Mouse (Mus musculus): ENCODE data around the gene Gm28038. TPM values are rescaled to one million over a fixed set of nuclear protein-coding genes. Genes with fewer than 3 reads are reported as not detected.

Gene Gm28038
- total and polyA plus RNA-seq, 3 experiments, result not detected

DNA sequence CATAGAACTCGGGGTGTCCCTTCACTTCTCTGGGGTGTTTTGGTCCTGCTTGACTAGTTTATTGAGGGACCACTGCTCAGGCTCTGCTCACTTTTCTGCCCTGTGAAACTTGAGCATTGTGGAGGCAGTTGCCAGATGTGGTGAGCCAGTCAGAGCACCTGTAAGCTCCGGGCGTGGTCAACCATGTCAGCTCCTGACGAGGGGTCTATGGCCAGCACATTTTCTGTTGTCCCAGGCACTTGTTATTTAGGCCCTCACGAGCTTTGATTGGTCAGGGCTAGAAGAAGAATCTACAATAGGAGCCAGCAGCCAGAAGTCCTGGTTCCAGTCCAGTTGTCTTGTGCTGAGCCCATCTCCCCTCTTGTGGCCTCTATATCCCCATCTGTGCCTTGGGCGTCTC lies 17.0 kb upstream of the Gm28038 start:
- TF ChIP-seq RCOR1 (IDR thresholded peaks at IDR 0.05; ENCODE audit: low read depth, low read length), result no peak
- no peak for TF ChIP-seq JUND (IDR thresholded peaks at IDR 0.05; ENCODE audit: low read depth, low read length)
- no peak for TF ChIP-seq SMC3 (IDR thresholded peaks at IDR 0.05; ENCODE audit: low read depth, low read length)
- no peak for TF ChIP-seq ETS1 (IDR thresholded peaks at IDR 0.05; ENCODE audit: low read depth, low read length)
- no peak for TF ChIP-seq MYC (IDR thresholded peaks at IDR 0.05; ENCODE audit: low read depth, low read length)
- TF ChIP-seq POLR2A (IDR thresholded peaks at IDR 0.05; ENCODE audit: control insufficient read depth in 1 of 2, insufficient read depth in 1 of 2, low read depth in 1 of 2, low read length in 2 of 2, poor library complexity in 1 of 2), result no peak
- TF ChIP-seq MXI1 (IDR thresholded peaks at IDR 0.05; ENCODE audit: low read depth, low read length), result no peak
- no peak for TF ChIP-seq ZKSCAN1 (IDR thresholded peaks at IDR 0.05; ENCODE audit: low read depth, low read length)
- no peak for TF ChIP-seq CHD2 (IDR thresholded peaks at IDR 0.05; ENCODE audit: low read length)
- no peak for TF ChIP-seq UBTF (IDR thresholded peaks at IDR 0.05; ENCODE audit: borderline replicate concordance, insufficient read depth, low read depth, low read length)
- no peak for TF ChIP-seq POLR2AphosphoS2 (IDR thresholded peaks at IDR 0.05; ENCODE audit: low read length)
- TF ChIP-seq ZNF384 (IDR thresholded peaks at IDR 0.05; ENCODE audit: low read depth, low read length), result no peak
- TF ChIP-seq SIN3A (IDR thresholded peaks at IDR 0.05; ENCODE audit: low read length), result no peak
- TF ChIP-seq CHD1 (IDR thresholded peaks at IDR 0.05; ENCODE audit: low read depth, low read length), result no peak
- no peak for TF ChIP-seq CTCF (IDR thresholded peaks at IDR 0.05 in 2 of 3, conservative IDR thresholded peaks at IDR 0.05 in 1 of 3; ENCODE audit: control insufficient read depth in 1 of 3, insufficient read depth in 1 of 3, low read depth in 2 of 3, low read length in 3 of 3, poor library complexity in 1 of 3, severe bottlenecking in 1 of 3)
- TF ChIP-seq GABPA (IDR thresholded peaks at IDR 0.05; ENCODE audit: low read depth, low read length), result no peak
- TF ChIP-seq ZC3H11A (IDR thresholded peaks at IDR 0.05; ENCODE audit: low read depth, low read length), result no peak
- no peak for TF ChIP-seq MYB (IDR thresholded peaks at IDR 0.05; ENCODE audit: low read depth, low read length)
- H3K79me2 ChIP-seq (ENCODE audit: control insufficient read depth, insufficient read depth, low read length, poor library complexity), result no peaks in the 10 kb centered on the region; the same call in 1 of the 2 replicates
- H3K36me3 ChIP-seq (ENCODE audit: control insufficient read depth in 1 of 2, insufficient read depth in 2 of 2, low read length in 2 of 2), result peaks cover 0 to 20% of the 10 kb centered on the region in 2 experiments; a peak in 3 of 4 replicates
- H3K4me3 ChIP-seq (ENCODE audit: control insufficient read depth in 1 of 2, insufficient read depth in 1 of 2, low read depth in 2 of 2, low read length in 2 of 2), result no peak overlapping the region
- peaks cover 19 to 25% of the 10 kb centered on the region in 2 experiments for H3K4me1 ChIP-seq (ENCODE audit: control insufficient read depth in 1 of 2, insufficient read depth in 2 of 2, low read length in 2 of 2)
- H3K9ac ChIP-seq (ENCODE audit: control insufficient read depth, low read depth, low read length, poor library complexity, severe bottlenecking), result no peak overlapping the region
- no peaks in the 10 kb centered on the region for H3K27me3 ChIP-seq (ENCODE audit: control insufficient read depth in 1 of 2, insufficient read depth in 2 of 2, low read length in 2 of 2)
- H3K9me3 ChIP-seq (replicated peaks; ENCODE audit: insufficient read depth, low read length), result no peaks in the 10 kb centered on the region
- H3K27ac ChIP-seq (ENCODE audit: control insufficient read depth, low read depth, low read length), result no peak overlapping the region
- no peak for DNase-seq (ENCODE audit: low read depth, low spot score)

DNA sequence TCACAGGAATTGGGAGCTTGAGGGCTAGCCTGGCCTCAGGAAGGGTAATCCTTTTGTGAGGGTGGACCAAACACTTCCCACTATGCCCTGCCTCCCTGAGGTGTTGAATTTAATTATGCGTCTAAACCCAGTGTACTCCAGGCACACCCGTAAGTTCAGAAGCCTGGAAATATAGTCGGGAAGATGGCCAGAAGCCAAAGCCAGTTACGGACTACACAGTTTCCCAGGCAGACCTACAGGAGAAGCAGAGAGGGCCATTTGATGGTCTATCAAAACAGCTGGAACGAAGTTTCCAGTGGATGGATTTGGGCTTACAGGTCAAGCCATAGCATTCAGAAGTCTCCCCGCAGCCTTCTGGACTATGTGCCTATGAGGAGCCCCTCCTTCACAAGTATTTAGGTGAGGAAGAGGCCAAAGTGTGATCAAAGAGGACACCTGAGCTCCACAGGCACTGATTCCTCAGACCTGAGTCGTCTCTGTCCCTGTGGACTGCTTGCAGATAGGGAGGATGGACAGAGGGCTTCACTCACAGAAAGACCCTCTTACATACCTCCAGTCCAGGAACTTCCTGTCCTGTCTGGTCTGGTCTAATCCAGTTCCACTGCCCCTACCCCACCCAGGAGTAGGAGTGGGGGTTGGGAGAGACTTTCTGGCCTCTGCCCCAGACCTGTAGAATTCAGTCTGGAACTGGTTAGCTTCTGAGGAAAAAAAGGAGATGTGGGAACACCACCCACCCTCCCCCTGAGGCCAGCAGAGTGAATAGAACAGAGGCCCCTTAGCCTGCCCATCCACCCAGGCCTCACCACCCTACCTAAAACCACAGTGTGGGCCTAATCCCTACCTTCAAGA lies 15.9 kb upstream of the Gm28038 start:
- no peak for DNase-seq (ENCODE audit: low read depth, low spot score)
- Histone ChIP-seq H3K9me3 (replicated peaks; ENCODE audit: insufficient read depth, low read length) (no peaks in the 10 kb centered on the region), H3K79me2 (ENCODE audit: control insufficient read depth, insufficient read depth, low read length, poor library complexity) (no peaks in the 10 kb centered on the region; the same call in 1 of the 2 replicates), H3K9ac (ENCODE audit: control insufficient read depth, low read depth, low read length, poor library complexity, severe bottlenecking) (peak overlapping the region; percentile 74), H3K4me1 (ENCODE audit: control insufficient read depth in 1 of 2, insufficient read depth in 2 of 2, low read length in 2 of 2) (peaks cover 19 to 25% of the 10 kb centered on the region in 2 experiments), H3K27ac (ENCODE audit: control insufficient read depth, low read depth, low read length) (peak overlapping the region; percentile 93), H3K27me3 (ENCODE audit: control insufficient read depth in 1 of 2, insufficient read depth in 2 of 2, low read length in 2 of 2) (no peaks in the 10 kb centered on the region), H3K36me3 (ENCODE audit: control insufficient read depth in 1 of 2, insufficient read depth in 2 of 2, low read length in 2 of 2) (peaks cover 0 to 20% of the 10 kb centered on the region in 2 experiments; a peak in 3 of 4 replicates), H3K4me3 (ENCODE audit: control insufficient read depth in 1 of 2, insufficient read depth in 1 of 2, low read depth in 2 of 2, low read length in 2 of 2) (no peak overlapping the region)
- TF ChIP-seq RAD21 (IDR thresholded peaks at IDR 0.05; ENCODE audit: low read depth, low read length), result no peak
- no peak for TF ChIP-seq EP300 (IDR thresholded peaks at IDR 0.05; ENCODE audit: low read depth in 1 of 2, low read length in 2 of 2)
- no peak for TF ChIP-seq ETS1 (IDR thresholded peaks at IDR 0.05; ENCODE audit: low read depth, low read length)
- TF ChIP-seq MXI1 (IDR thresholded peaks at IDR 0.05; ENCODE audit: low read depth, low read length), result no peak
- TF ChIP-seq MAZ (IDR thresholded peaks at IDR 0.05; ENCODE audit: low read depth, low read length), result no peak
- no peak for TF ChIP-seq MAX (IDR thresholded peaks at IDR 0.05; ENCODE audit: low read length)
- TF ChIP-seq POLR2A (IDR thresholded peaks at IDR 0.05; ENCODE audit: control insufficient read depth in 1 of 2, insufficient read depth in 1 of 2, low read depth in 1 of 2, low read length in 2 of 2, poor library complexity in 1 of 2), result no peak
- TF ChIP-seq ZC3H11A (IDR thresholded peaks at IDR 0.05; ENCODE audit: low read depth, low read length), result no peak
- TF ChIP-seq POLR2AphosphoS5 (IDR thresholded peaks at IDR 0.05; ENCODE audit: borderline replicate concordance, low read depth, low read length), result no peak
- TF ChIP-seq E2F4 (IDR thresholded peaks at IDR 0.05; ENCODE audit: borderline replicate concordance, low read depth, low read length), result no peak
- TF ChIP-seq UBTF (IDR thresholded peaks at IDR 0.05; ENCODE audit: borderline replicate concordance, insufficient read depth, low read depth, low read length), result no peak
- no peak for TF ChIP-seq CHD2 (IDR thresholded peaks at IDR 0.05; ENCODE audit: low read length)
- no peak for TF ChIP-seq GATA1 (IDR thresholded peaks at IDR 0.05; ENCODE audit: low read depth, low read length)
- TF ChIP-seq CHD1 (IDR thresholded peaks at IDR 0.05; ENCODE audit: low read depth, low read length), result no peak
- TF ChIP-seq RCOR1 (IDR thresholded peaks at IDR 0.05; ENCODE audit: low read depth, low read length), result no peak
- no peak for TF ChIP-seq CTCF (IDR thresholded peaks at IDR 0.05 in 2 of 3, conservative IDR thresholded peaks at IDR 0.05 in 1 of 3; ENCODE audit: control insufficient read depth in 1 of 3, insufficient read depth in 1 of 3, low read depth in 2 of 3, low read length in 3 of 3, poor library complexity in 1 of 3, severe bottlenecking in 1 of 3)
- no peak for TF ChIP-seq NELFE (IDR thresholded peaks at IDR 0.05; ENCODE audit: low read depth, low read length)
- TF ChIP-seq POLR2AphosphoS2 (IDR thresholded peaks at IDR 0.05; ENCODE audit: low read length), result no peak
- no peak for TF ChIP-seq SIN3A (IDR thresholded peaks at IDR 0.05; ENCODE audit: low read length)

Measured in MEL (cell line).